Mouse (Mus musculus) liver, embryonic 14.5 days (tissue): Measurements from ENCODE around the gene Thoc6.

Experiments used
- CTCF ChIP-seq: IDR thresholded peaks from 2 replicates; pipeline ENCODE4 v1.5.1; 2016; ENCODE audit warnings: antibody characterized with exemption, low read depth, control low read depth
- EP300 ChIP-seq: IDR thresholded peaks from 2 replicates; pipeline ENCODE4 v1.6.1; 2016; ENCODE audit warnings: antibody characterized with exemption, low read depth

DNA sequence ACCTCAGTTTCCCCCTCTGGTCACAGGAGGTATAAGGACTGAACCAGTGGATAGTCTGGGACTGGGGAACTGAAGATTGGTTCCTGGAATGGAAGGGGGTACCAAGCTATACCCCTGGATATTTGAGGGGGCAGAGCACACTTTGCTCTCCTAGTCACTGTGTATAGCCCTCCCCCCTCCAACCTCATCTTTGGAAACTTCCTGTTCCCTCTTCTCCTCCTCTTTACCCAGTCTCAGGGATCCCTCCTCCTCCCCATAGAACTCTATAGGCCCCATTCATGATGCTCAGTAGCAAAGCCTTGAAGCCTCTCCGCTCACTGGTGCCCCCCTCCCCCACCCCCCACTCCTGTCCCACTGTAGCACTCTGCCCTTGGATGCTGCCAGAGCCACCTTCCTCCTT lies 45.8 kb upstream of the Thoc6 start:
- no peak for TF ChIP-seq CTCF
- no peak for TF ChIP-seq EP300
